ENCODE assay signal across 8 mouse cellular contexts in genomic region chr2:145831949-145832835, GRCm38 (mm10).
DNase-seq lines count a peak whose midpoint lies in the region; ATAC-seq lines count a peak whose summit lies in the region.

No protein-coding gene starts in this region.

- no peak overlapping the region for H3K4me3 ChIP-seq in heart, embryonic 12.5 days
- no peak overlapping the region for H3K4me3 ChIP-seq in limb, embryonic 12.5 days (replicated peaks)
- no peak overlapping the region for H3K4me3 ChIP-seq in midbrain, embryonic 12.5 days

- WGBS in heart, embryonic 12.5 days = 38% methylated on average over 17 of the region's 17 CpGs
- WGBS in limb, embryonic 12.5 days = 37% methylated on average over 17 of the region's 17 CpGs
- WGBS in midbrain, embryonic 12.5 days = 44% methylated on average over 17 of the region's 17 CpGs

- peak overlapping the region; percentile 52 for H3K4me2 ChIP-seq in heart, embryonic 12.5 days
- H3K4me2 ChIP-seq in limb, embryonic 12.5 days = peak overlapping the region; percentile 35
- H3K4me2 ChIP-seq in midbrain, embryonic 12.5 days (replicated peaks) = peak overlapping the region; percentile 9; the same call in 1 of the 2 replicates

- H3K27me3 ChIP-seq in heart, embryonic 12.5 days (replicated peaks) = no peaks in the 10 kb centered on the region
- no peaks in the 10 kb centered on the region for H3K27me3 ChIP-seq in limb, embryonic 12.5 days
- no peaks in the 10 kb centered on the region for H3K27me3 ChIP-seq in midbrain, embryonic 12.5 days
- no peaks in the 10 kb centered on the region; the same call in 1 of the 2 replicates for H3K27me3 ChIP-seq in splenic B cell, adult 2 months (ENCODE audit: control insufficient read depth, insufficient read depth, low read length, poor library complexity, severe bottlenecking)

- no peaks in the 10 kb centered on the region for H3K9me3 ChIP-seq in heart, embryonic 12.5 days (replicated peaks)
- no peaks in the 10 kb centered on the region for H3K9me3 ChIP-seq in limb, embryonic 12.5 days
- no peaks in the 10 kb centered on the region for H3K9me3 ChIP-seq in midbrain, embryonic 12.5 days

- peak overlapping the region; percentile 61 for H3K27ac ChIP-seq in heart, embryonic 12.5 days (ENCODE audit: poor library complexity, severe bottlenecking)
- H3K27ac ChIP-seq in limb, embryonic 12.5 days = peak overlapping the region; percentile 93
- H3K27ac ChIP-seq in midbrain, embryonic 12.5 days (replicated peaks) = peak overlapping the region; percentile 67

- peaks cover 20% of the 10 kb centered on the region for H3K4me1 ChIP-seq in heart, embryonic 12.5 days (replicated peaks)
- peaks cover 27% of the 10 kb centered on the region for H3K4me1 ChIP-seq in limb, embryonic 12.5 days (replicated peaks)
- peaks cover 15% of the 10 kb centered on the region for H3K4me1 ChIP-seq in midbrain, embryonic 12.5 days

- 0 out of 2 replicates have a peak, but pooled peaks cover 3% of the 10 kb centered on the region for H3K36me3 ChIP-seq in heart, embryonic 12.5 days
- H3K36me3 ChIP-seq in limb, embryonic 12.5 days = no peaks in the 10 kb centered on the region
- no peaks in the 10 kb centered on the region for H3K36me3 ChIP-seq in midbrain, embryonic 12.5 days
- no peaks in the 10 kb centered on the region for H3K36me3 ChIP-seq in splenic B cell, adult 2 months (ENCODE audit: control insufficient read depth, insufficient read depth, low read length, poor library complexity, severe bottlenecking)

- H3K9ac ChIP-seq in heart, embryonic 12.5 days = 0 out of 2 replicates have a peak overlapping the region, but pooled peaks have one; percentile 5
- H3K9ac ChIP-seq in limb, embryonic 12.5 days (replicated peaks) = no peak overlapping the region
- no peak overlapping the region for H3K9ac ChIP-seq in midbrain, embryonic 12.5 days (replicated peaks)

- peak; percentile 21 to 32 for DNase-seq in cerebellum, postnatal 14 days
- DNase-seq in cerebellum, adult 11-12 months = no peak
- peak; percentile 83 for DNase-seq in fibroblast of lung, adult 2 months (ENCODE audit: low read depth)
- DNase-seq in kidney, adult 9 months = peak; percentile 59
- peak; percentile 3 for DNase-seq in splenic B cell, adult 2 months (ENCODE audit: low read depth, low spot score)

- ATAC-seq in heart, embryonic 12.5 days (ENCODE audit: insufficient number of reproducible peaks, low FRiP score) = peak; percentile 81
- peak; percentile 94 for ATAC-seq in limb, embryonic 12.5 days (ENCODE audit: insufficient number of reproducible peaks, insufficient read depth, low FRiP score, low TSS enrichment, low read depth)
- ATAC-seq in midbrain, embryonic 12.5 days (ENCODE audit: low FRiP score, low read depth) = peak; percentile 90
